18 mouse cellular contexts compared by ENCODE assay signal in genomic region chr14:55007120-55007908, GRCm38 (mm10). TPM values are rescaled to one million over a fixed set of nuclear protein-coding genes. Genes with fewer than 3 reads are reported as not detected.
"Had no signal": no experiment of that assay in that cellular context is flagged by ENCODE, and none has a peak within 500 bp of the region (broad histone marks: within the 10 kb centered on the region; RNA-seq: fewer than 3 reads in every experiment).

No protein-coding gene starts in this region.

- H3K27ac ChIP-seq: layer of hippocampus, adult 2 months; limb, embryonic 12.5 days; liver, embryonic 15.5 days; midbrain, embryonic 15.5 days; neural tube, embryonic 12.5 days; stomach, postnatal 0 days had no signal

- H3K4me3 ChIP-seq: layer of hippocampus, adult 2 months; limb, embryonic 12.5 days; liver, embryonic 15.5 days; midbrain, embryonic 15.5 days; neural tube, embryonic 12.5 days had no signal

- H3K9me3 ChIP-seq: liver, embryonic 15.5 days; midbrain, embryonic 15.5 days; neural tube, embryonic 12.5 days had no signal

- H3K4me1 ChIP-seq: limb, embryonic 12.5 days had no signal

- ATAC-seq: lung, postnatal 0 days; midbrain, embryonic 15.5 days had no signal

- H3K36me3 ChIP-seq: limb, embryonic 12.5 days; liver, embryonic 15.5 days; midbrain, embryonic 15.5 days; neural tube, embryonic 12.5 days had no signal

- H3K9ac ChIP-seq: limb, embryonic 12.5 days; liver, embryonic 15.5 days; midbrain, embryonic 15.5 days; neural tube, embryonic 12.5 days had no signal

- H3K4me2 ChIP-seq: limb, embryonic 12.5 days; liver, embryonic 11.5 days; liver, embryonic 15.5 days; midbrain, embryonic 15.5 days; neural tube, embryonic 12.5 days had no signal

- H3K27me3 ChIP-seq: limb, embryonic 12.5 days; liver, embryonic 15.5 days; midbrain, embryonic 15.5 days; neural tube, embryonic 12.5 days had no signal

- DNase-seq: kidney, postnatal 10 days; kidney, postnatal 4 days; lung, adult 2 months; lung, postnatal 36 days; thymus, postnatal 14 days had no signal

RNA-seq across cellular contexts. Expression of gene Myh7, which starts 12.9 kb away (rescaled TPM):
- total RNA-seq: megakaryocyte progenitor cell, adult 5-6 weeks; monocyte, adult 5-6 weeks; neutrophil, adult 5-6 weeks had no signal

RNA-seq across cellular contexts. Expression of gene Gm17428, which starts 30.6 kb away (rescaled TPM):
- total RNA-seq: layer of hippocampus, adult 2 months; layer of hippocampus, postnatal 10 days; left cerebral cortex, postnatal 36 days; megakaryocyte progenitor cell, adult 5-6 weeks; monocyte, adult 5-6 weeks; neutrophil, adult 5-6 weeks had no signal
- polyA plus RNA-seq: limb, embryonic 12.5 days; liver, embryonic 11.5 days; liver, embryonic 15.5 days; lung, adult 2 months; lung, postnatal 0 days; midbrain, embryonic 15.5 days; neural tube, embryonic 12.5 days; stomach, postnatal 0 days had no signal

RNA-seq across cellular contexts. Expression of gene Myh6, which starts 40.6 kb away (rescaled TPM):
- total RNA-seq: megakaryocyte progenitor cell, adult 5-6 weeks; monocyte, adult 5-6 weeks; neutrophil, adult 5-6 weeks had no signal
